Mouse (Mus musculus) myocyte (in vitro differentiated cells): ENCODE data around the gene Clrn1.

Source experiments
- CEBPB ChIP-seq: IDR thresholded peaks from 2 replicates; pipeline ENCODE4 v1.6.1; 2011; ENCODE audit warnings: mild to moderate bottlenecking, moderate library complexity; ENCODE audit not compliant: poor library complexity, insufficient read depth, severe bottlenecking
- E2F4 ChIP-seq: IDR thresholded peaks from one replicate; pipeline ENCODE4 v1.6.1; 2011; ENCODE audit warnings: mild to moderate bottlenecking, control low read depth, moderate library complexity; ENCODE audit not compliant: insufficient read depth
- MAX ChIP-seq: IDR thresholded peaks from one replicate; pipeline ENCODE4 v1.6.1; 2011; ENCODE audit warnings: low read depth, mild to moderate bottlenecking, control low read depth
- POLR2A ChIP-seq: IDR thresholded peaks from one replicate; pipeline ENCODE4 v1.6.1; 2011; ENCODE audit warnings: low read depth, mild to moderate bottlenecking, control low read depth, moderate library complexity; ENCODE audit not compliant: insufficient read length
- POLR2AphosphoS2 ChIP-seq: IDR thresholded peaks from one replicate; pipeline ENCODE4 v1.6.1; 2011; ENCODE audit warnings: low read depth, control low read depth; ENCODE audit not compliant: insufficient read length
- SRF ChIP-seq: IDR thresholded peaks from one replicate; pipeline ENCODE4 v1.6.1; 2011; ENCODE audit warnings: low read depth; ENCODE audit not compliant: control insufficient read depth, insufficient read length
- TCF12 ChIP-seq: IDR thresholded peaks from one replicate; pipeline ENCODE4 v1.6.1; 2011; ENCODE audit warnings: mild to moderate bottlenecking, control low read depth; ENCODE audit not compliant: poor library complexity, insufficient read depth, severe bottlenecking
- USF1 ChIP-seq: IDR thresholded peaks from one replicate; pipeline ENCODE4 v1.6.1; 2011; ENCODE audit warnings: low read depth, mild to moderate bottlenecking, control low read depth, moderate library complexity

DNA sequence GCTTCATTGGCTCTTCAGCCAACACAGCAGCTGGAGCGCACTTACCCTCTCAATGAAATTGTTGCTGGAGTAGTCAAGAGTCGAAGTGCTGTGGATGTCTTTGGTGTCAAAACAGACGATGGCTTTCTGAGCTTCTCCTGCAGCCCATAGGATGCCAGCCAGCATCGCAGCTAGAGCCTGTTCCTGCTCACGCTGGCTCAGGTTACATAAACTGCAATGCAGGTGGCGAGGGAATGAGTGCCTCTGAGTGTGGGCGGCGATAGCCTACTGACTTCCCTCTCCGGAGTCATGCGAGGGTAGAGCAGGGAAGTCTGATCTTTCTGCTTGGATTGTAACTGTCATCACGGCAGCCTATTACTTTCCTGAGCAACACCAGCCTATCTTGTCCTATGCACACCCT is 74.8 kb downstream of the Clrn1 start:
- TF ChIP-seq TCF12 (no peak), POLR2A (no peak), MAX (no peak), POLR2AphosphoS2 (no peak), USF1 (no peak), SRF (no peak), E2F4 (no peak), CEBPB (no peak)
